In genomic region chr1:127420795-127421194, GRCm38 (mm10) we compare ENCODE assay signal across 15 mouse cellular contexts.
DNase-seq lines count a peak whose midpoint lies in the region; ATAC-seq and TF ChIP-seq lines count a peak whose summit lies in the region.
"Had no signal": no experiment of that assay in that cellular context is flagged by ENCODE, and none has a peak within 500 bp of the region (broad histone marks: within the 10 kb centered on the region; RNA-seq: fewer than 3 reads in every experiment).

No protein-coding gene starts in this region.

- H3K4me3 ChIP-seq in neural tube, embryonic 13.5 days: no peak overlapping the region
- no peak overlapping the region for H3K4me3 ChIP-seq in forebrain, embryonic 15.5 days
- no peak overlapping the region for H3K4me3 ChIP-seq in intestine, postnatal 0 days (ENCODE audit: low read depth, low read length)
- H3K4me3 ChIP-seq: embryonic facial prominence, embryonic 15.5 days; heart, embryonic 12.5 days; myocyte had no signal

- WGBS in neural tube, embryonic 13.5 days: 60% methylated on average over 15 of the region's 15 CpGs
- 41% methylated on average over 15 of the region's 15 CpGs for WGBS in forebrain, embryonic 15.5 days
- WGBS in intestine, postnatal 0 days: 56% methylated on average over 15 of the region's 15 CpGs

- H3K9me3 ChIP-seq in neural tube, embryonic 13.5 days: no peaks in the 10 kb centered on the region; the same call in 1 of the 2 replicates
- no peaks in the 10 kb centered on the region for H3K9me3 ChIP-seq in forebrain, embryonic 15.5 days
- no peaks in the 10 kb centered on the region for H3K9me3 ChIP-seq in intestine, postnatal 0 days (ENCODE audit: control insufficient read depth)
- H3K9me3 ChIP-seq: embryonic facial prominence, embryonic 15.5 days had no signal

- DNase-seq in neural tube, embryonic 10.5 days (ENCODE audit: extremely low spot score, low spot score): no peak
- no peak for DNase-seq in cerebellum, postnatal 14 days
- DNase-seq in spleen, adult 18-20 months: no peak
- no peak for DNase-seq in right cerebral cortex, postnatal 10 days (ENCODE audit: low spot score in 2 of 2)
- DNase-seq: cerebellum, adult 9-10 months; thymus, postnatal 25 days had no signal

- H3K4me2 ChIP-seq in neural tube, embryonic 13.5 days: peak overlapping the region; percentile 14; the same call in 1 of the 2 replicates
- H3K4me2 ChIP-seq in forebrain, embryonic 15.5 days (replicated peaks): no peak overlapping the region
- peak overlapping the region; percentile 27; the same call in 1 of the 2 replicates for H3K4me2 ChIP-seq in intestine, postnatal 0 days (replicated peaks; ENCODE audit: low read depth)
- H3K4me2 ChIP-seq: embryonic facial prominence, embryonic 15.5 days; heart, embryonic 12.5 days; liver, embryonic 11.5 days had no signal

- peaks cover 51% of the 10 kb centered on the region for H3K4me1 ChIP-seq in neural tube, embryonic 13.5 days (replicated peaks)
- H3K4me1 ChIP-seq in forebrain, embryonic 15.5 days: peaks cover 43% of the 10 kb centered on the region
- H3K4me1 ChIP-seq in intestine, postnatal 0 days (replicated peaks; ENCODE audit: control insufficient read depth, insufficient read depth, low read length): no peaks in the 10 kb centered on the region

- 0 out of 2 replicates have a peak, but pooled peaks have one; percentile 32 for ATAC-seq in neural tube, embryonic 13.5 days (ENCODE audit: low read depth)
- ATAC-seq in forebrain, embryonic 15.5 days (replicated peaks): peak; percentile 51
- ATAC-seq in intestine, postnatal 0 days: no peak
- ATAC-seq: CD4-positive, CD25-positive, alpha-beta regulatory T cell, adult 4 months; inflammation-experienced regulatory T-cells, adult 6 months had no signal

- peaks cover 8% of the 10 kb centered on the region; the same call in 1 of the 2 replicates for H3K36me3 ChIP-seq in neural tube, embryonic 13.5 days
- H3K36me3 ChIP-seq in forebrain, embryonic 15.5 days: no peaks in the 10 kb centered on the region
- peaks cover 10% of the 10 kb centered on the region; the same call in 1 of the 2 replicates for H3K36me3 ChIP-seq in intestine, postnatal 0 days (ENCODE audit: control insufficient read depth, insufficient read depth)

- H3K27me3 ChIP-seq in neural tube, embryonic 13.5 days: no peaks in the 10 kb centered on the region
- no peaks in the 10 kb centered on the region for H3K27me3 ChIP-seq in forebrain, embryonic 15.5 days
- H3K27me3 ChIP-seq in intestine, postnatal 0 days (replicated peaks; ENCODE audit: control insufficient read depth, insufficient read depth, low read length): no peaks in the 10 kb centered on the region
- H3K27me3 ChIP-seq: embryonic facial prominence, embryonic 15.5 days; heart, embryonic 12.5 days had no signal

- TF ChIP-seq CTCF in intestine, postnatal 0 days (IDR thresholded peaks at IDR 0.05; ENCODE audit: low read depth): no peak

- H3K9ac ChIP-seq in neural tube, embryonic 13.5 days: no peak overlapping the region
- H3K9ac ChIP-seq in forebrain, embryonic 15.5 days (replicated peaks): no peak overlapping the region
- no peak overlapping the region for H3K9ac ChIP-seq in intestine, postnatal 0 days (ENCODE audit: low read depth, low read length)
- H3K9ac ChIP-seq: embryonic facial prominence, embryonic 15.5 days; heart, embryonic 12.5 days had no signal

- H3K27ac ChIP-seq in neural tube, embryonic 13.5 days (replicated peaks): no peak overlapping the region
- H3K27ac ChIP-seq in forebrain, embryonic 15.5 days (replicated peaks): peak overlapping the region; percentile 6; the same call in 1 of the 2 replicates
- no peak overlapping the region for H3K27ac ChIP-seq in intestine, postnatal 0 days (ENCODE audit: low read depth, low read length)
- H3K27ac ChIP-seq: embryonic facial prominence, embryonic 15.5 days had no signal
